Mouse (Mus musculus) heart, postnatal 0 days (tissue): ENCODE data around the gene Ntpcr. TPM values are rescaled to one million over a fixed set of nuclear protein-coding genes. Genes with fewer than 3 reads are reported as not detected.

Experiments used
- ATAC-seq: fragments of 200-750 bp; cut with Nextera tagmentation; 2 replicates; pipeline ENCODE4 v1.8.0; 2017; ENCODE audit warnings: low read depth, moderate number of reproducible peaks, moderate library complexity; ENCODE audit not compliant: insufficient read depth
- DNase-seq: peaks from one replicate; pipeline ENCODE4 v3.0.0-alpha.2; 2016; ENCODE audit warnings: low spot score
- H3K27ac ChIP-seq: fragments of 300-500 bp; sonication (generic); 2 replicates; pipeline ENCODE4 v1.5.1; 2014; ENCODE audit warnings: low read depth, mild to moderate bottlenecking
- H3K27me3 ChIP-seq: fragments of 300-500 bp; sonication (generic); 2 replicates; pipeline ENCODE4 v1.6.1; 2014; ENCODE audit warnings: low read length, mixed read lengths; ENCODE audit not compliant: control insufficient read depth, insufficient read depth
- H3K36me3 ChIP-seq: fragments of 300-500 bp; sonication (generic); replicated peaks from 2 replicates; pipeline ENCODE4 v1.6.1; 2014; ENCODE audit warnings: low read length, mixed read lengths; ENCODE audit not compliant: control insufficient read depth, insufficient read depth
- H3K4me1 ChIP-seq: fragments of 300-500 bp; sonication (generic); 2 replicates; pipeline ENCODE4 v1.6.1; 2014; ENCODE audit warnings: antibody characterized with exemption; ENCODE audit not compliant: control insufficient read depth, insufficient read depth
- H3K4me2 ChIP-seq: fragments of 300-500 bp; sonication (generic); 2 replicates; pipeline ENCODE4 v1.6.1; 2014; ENCODE audit warnings: low read depth, mild to moderate bottlenecking, low read length, moderate library complexity
- H3K4me3 ChIP-seq: fragments of 300-500 bp; sonication (generic); 2 replicates; pipeline ENCODE4 v1.5.1; 2014; ENCODE audit warnings: low read depth, low read length
- H3K9ac ChIP-seq: fragments of 300-500 bp; sonication (generic); replicated peaks from 2 replicates; pipeline ENCODE4 v1.6.1; 2014; ENCODE audit warnings: low read depth, low read length, mixed read lengths
- H3K9me3 ChIP-seq: fragments of 300-500 bp; sonication (generic); replicated peaks from 2 replicates; pipeline ENCODE4 v1.6.1; 2016; ENCODE audit warnings: low read length; ENCODE audit not compliant: control insufficient read depth
- CTCF ChIP-seq: IDR thresholded peaks from 2 replicates; pipeline ENCODE4 v1.5.1; 2016; ENCODE audit warnings: antibody characterized with exemption, control low read depth, low read depth
- EP300 ChIP-seq: IDR thresholded peaks from 2 replicates; pipeline ENCODE4 v1.6.1; 2016; ENCODE audit warnings: antibody characterized with exemption, low read depth
- WGBS: fragments of 180-500 bp; shearing (Covaris S2); extraction: QIAGEN DNeasy Blood & Tissue Kit; methylation state at CpG from one replicate; pipeline ENCODE4 v1.1.7; 2014; 5-methylcytosine and 5-hydroxymethylcytosine counted together
- polyA plus RNA-seq: library from polyadenylated mRNA; unstranded; fragments of >200 nt; fragmentation: Nextera tagmentation; extraction: Ambion mirVana; gene quantifications from 2 replicates; pipeline ENCODE4 v1.2.1, GENCODE M21; 2015
- total RNA-seq: library from RNA; depleted of rRNA; stranded (reverse); fragments of >200 nt; gene quantifications from 2 replicates; pipeline ENCODE4 v1.2.3, GENCODE M21; 2014; ENCODE audit warnings: low replicate concordance

The Ntpcr gene
- total and polyA plus RNA-seq, 2 experiments from 2014 or later: 34.7 to 35.1 TPM

- Histone ChIP-seq H3K4me3 (no peak overlapping the region), H3K27ac (no peak overlapping the region), H3K9ac (no peak overlapping the region), H3K36me3 (no peaks in the 10 kb centered on the region), H3K4me2 (no peak overlapping the region), H3K4me1 (no peaks in the 10 kb centered on the region), H3K9me3 (no peaks in the 10 kb centered on the region), H3K27me3 (no peaks in the 10 kb centered on the region)
- 54% methylated on average over 12 of the region's 12 CpGs for WGBS
- DNase-seq: no peak
- TF ChIP-seq CTCF (no peak), EP300 (no peak)
- ATAC-seq: no peak
Measured at GRCm38 (mm10) chr8:125777478-125778164, 47.9 kb downstream of the Ntpcr start.

GRCm38 (mm10) chr8:125778919-125779318, 49.2 kb downstream of the Ntpcr start:
- H3K9ac ChIP-seq: no peak overlapping the region
- WGBS: 91% methylated on average over 5 of the region's 5 CpGs
- no peaks in the 10 kb centered on the region for H3K9me3 ChIP-seq
- ATAC-seq: no peak
- no peaks in the 10 kb centered on the region for H3K36me3 ChIP-seq
- no peak overlapping the region for H3K27ac ChIP-seq
- no peak for DNase-seq
- TF ChIP-seq EP300: no peak
- TF ChIP-seq CTCF: no peak
- no peaks in the 10 kb centered on the region for H3K4me1 ChIP-seq
- no peak overlapping the region for H3K4me3 ChIP-seq
- H3K27me3 ChIP-seq: no peaks in the 10 kb centered on the region
- H3K4me2 ChIP-seq: no peak overlapping the region

DNA sequence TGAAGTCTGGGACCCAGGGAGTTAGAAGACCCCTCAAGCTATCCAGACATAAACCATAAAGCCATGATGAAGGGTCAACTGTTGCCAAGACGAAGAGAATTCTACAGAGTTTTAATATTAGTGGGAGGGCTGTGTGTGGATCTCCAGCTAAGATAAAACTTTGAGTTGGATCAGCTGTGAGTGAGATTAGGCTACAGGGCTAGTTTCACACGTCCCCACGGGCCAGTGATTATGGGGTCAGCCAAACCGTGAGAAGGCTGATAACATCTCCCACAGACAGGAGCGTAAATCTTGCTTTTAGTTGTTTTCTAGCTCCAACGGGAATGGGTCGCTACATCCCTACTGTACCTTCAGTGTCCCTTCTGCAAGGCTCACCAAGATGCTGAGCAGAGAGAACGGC, 49.9 kb downstream of the Ntpcr start:
- 56% methylated on average over 8 of the region's 8 CpGs for WGBS
- ATAC-seq (no peak), DNase-seq (no peak)
- H3K9me3 ChIP-seq: no peaks in the 10 kb centered on the region
- H3K27ac ChIP-seq: no peak overlapping the region
- H3K4me2 ChIP-seq: no peak overlapping the region
- no peak overlapping the region for H3K9ac ChIP-seq
- H3K36me3 ChIP-seq: no peaks in the 10 kb centered on the region
- H3K4me1 ChIP-seq: no peaks in the 10 kb centered on the region
- no peak for TF ChIP-seq EP300
- TF ChIP-seq CTCF: no peak
- H3K27me3 ChIP-seq: no peaks in the 10 kb centered on the region
- H3K4me3 ChIP-seq: no peak overlapping the region

- Histone ChIP-seq H3K4me1 (no peaks in the 10 kb centered on the region), H3K9ac (no peak overlapping the region), H3K27ac (no peak overlapping the region), H3K4me2 (no peak overlapping the region), H3K9me3 (no peaks in the 10 kb centered on the region), H3K27me3 (no peaks in the 10 kb centered on the region), H3K36me3 (no peaks in the 10 kb centered on the region), H3K4me3 (no peak overlapping the region)
- 64% methylated on average over 3 of the region's 3 CpGs for WGBS
- ATAC-seq (no peak), DNase-seq (no peak)
- TF ChIP-seq CTCF (no peak), EP300 (no peak)
Measured at GRCm38 (mm10) chr8:125782161-125782560, 52.4 kb downstream of the Ntpcr start.

DNA sequence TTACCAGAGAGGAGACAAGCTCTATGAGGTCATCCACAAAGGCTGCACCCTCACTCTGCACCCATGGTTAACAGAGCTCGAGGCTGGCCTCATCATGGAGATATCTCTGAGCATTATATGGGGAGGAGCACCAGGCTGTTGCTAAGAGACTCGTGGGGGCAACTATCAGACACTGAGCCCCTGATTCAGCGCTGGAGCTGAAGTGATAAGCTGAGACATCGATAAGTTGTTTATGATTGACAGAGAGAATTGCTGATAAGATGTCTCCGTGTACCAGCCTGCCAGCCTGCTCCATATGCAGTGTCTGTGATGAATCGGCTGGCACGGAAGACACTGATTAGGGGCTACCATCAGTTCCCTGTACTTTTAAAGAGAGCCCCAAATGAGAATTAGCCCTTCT, 57.1 kb downstream of the Ntpcr start:
- no peak for ATAC-seq
- no peak for TF ChIP-seq EP300
- no peak for TF ChIP-seq CTCF
- Histone ChIP-seq H3K27me3 (no peaks in the 10 kb centered on the region), H3K9ac (no peak overlapping the region), H3K27ac (no peak overlapping the region), H3K36me3 (no peaks in the 10 kb centered on the region), H3K9me3 (no peaks in the 10 kb centered on the region), H3K4me2 (no peak overlapping the region), H3K4me3 (no peak overlapping the region), H3K4me1 (peaks cover 6% of the 10 kb centered on the region)
- WGBS: 43% methylated on average over 7 of the region's 7 CpGs
- no peak for DNase-seq

DNA sequence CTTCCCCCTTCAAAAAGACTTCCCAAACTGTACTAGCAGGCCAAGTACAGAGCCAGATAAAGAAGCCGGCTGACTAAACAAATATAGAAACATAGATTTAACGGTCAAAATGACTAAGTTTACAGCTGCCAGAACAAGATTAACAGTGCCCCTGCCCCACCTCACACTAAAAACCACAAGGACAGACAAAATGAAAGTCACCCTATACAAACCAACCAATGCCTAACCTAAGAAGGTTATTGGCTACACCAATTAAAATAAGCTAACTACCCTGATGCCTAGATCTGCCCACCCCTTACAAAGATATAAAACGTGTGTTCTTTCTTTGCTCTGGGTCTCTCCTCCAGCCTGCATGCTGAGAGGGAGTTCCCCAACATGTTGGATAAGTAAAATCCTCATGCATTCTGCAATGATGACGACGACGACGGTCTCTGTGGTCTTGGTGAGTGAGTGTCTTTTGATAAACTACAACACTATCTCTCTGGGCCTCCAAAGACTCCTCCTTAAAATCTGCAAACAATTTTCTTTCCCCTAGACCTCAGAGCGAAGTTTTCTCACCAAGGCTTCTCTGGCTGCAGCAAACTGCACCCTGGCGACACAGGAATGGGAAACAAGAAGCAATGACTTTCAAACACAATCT, 63.2 kb downstream of the Ntpcr start:
- no peaks in the 10 kb centered on the region for H3K36me3 ChIP-seq
- H3K4me2 ChIP-seq: no peak overlapping the region
- H3K9me3 ChIP-seq: no peaks in the 10 kb centered on the region
- no peak overlapping the region for H3K4me3 ChIP-seq
- 42% methylated on average over 9 of the region's 9 CpGs for WGBS
- no peaks in the 10 kb centered on the region for H3K27me3 ChIP-seq
- H3K4me1 ChIP-seq: peaks cover 13% of the 10 kb centered on the region
- DNase-seq (no peak), ATAC-seq (no peak)
- TF ChIP-seq EP300 (no peak), CTCF (no peak)
- H3K9ac ChIP-seq: no peak overlapping the region
- no peak overlapping the region for H3K27ac ChIP-seq
